Mouse (Mus musculus) ES-Bruce4 (cell line): ENCODE measurements around the gene BC035947.

Experiments used
- CTCF ChIP-seq: IDR thresholded peaks from one replicate; pipeline ENCODE4 v1.8.1; 2011; ENCODE audit warnings: low read depth, low read length
- EP300 ChIP-seq: IDR thresholded peaks from 2 replicates; pipeline ENCODE4 v1.6.1; 2011; ENCODE audit warnings: low read depth, low read length; ENCODE audit not compliant: insufficient read depth
- POLR2A ChIP-seq: IDR thresholded peaks from one replicate; pipeline ENCODE4 v1.8.1; 2011; ENCODE audit warnings: low read length; ENCODE audit not compliant: insufficient read depth

GRCm38 (mm10) chr1:78451070-78451854 is 60.7 kb downstream of the BC035947 start:
- TF ChIP-seq CTCF, result no peak
- no peak for TF ChIP-seq POLR2A
- TF ChIP-seq EP300, result no peak
